Mouse (Mus musculus) kidney, embryonic 14.5 days (tissue): ENCODE data around the gene Neu3. TPM values are rescaled to one million over a fixed set of nuclear protein-coding genes. Genes with fewer than 3 reads are reported as not detected.
"Not testable (repeated sequence)": the region's sequence is repeated elsewhere in the genome, so short reads cannot be mapped to it uniquely, and the experiment has no call there.

Experiments used
- ATAC-seq: fragments of 200-750 bp; cut with Nextera tagmentation; 2 replicates; pipeline ENCODE4 v1.8.0; 2017; ENCODE audit warnings: moderate number of reproducible peaks, mild to moderate bottlenecking, moderate TSS enrichment, moderate library complexity; ENCODE audit not compliant: low FRiP score, low TSS enrichment
- H3K27ac ChIP-seq: fragments of 300-500 bp; sonication (generic); 2 replicates; pipeline ENCODE4 v1.5.1; 2014; ENCODE audit warnings: low read depth, mild to moderate bottlenecking, low read length, moderate library complexity, mixed read lengths
- H3K27me3 ChIP-seq: fragments of 300-500 bp; sonication (generic); 2 replicates; pipeline ENCODE4 v1.6.1; 2014; ENCODE audit warnings: mild to moderate bottlenecking, low read length; ENCODE audit not compliant: control insufficient read depth, insufficient read depth
- H3K36me3 ChIP-seq: fragments of 300-500 bp; sonication (generic); 2 replicates; pipeline ENCODE4 v1.6.1; 2014; ENCODE audit warnings: low read length, mixed read lengths; ENCODE audit not compliant: control insufficient read depth, insufficient read depth
- H3K4me1 ChIP-seq: fragments of 300-500 bp; sonication (generic); 2 replicates; pipeline ENCODE4 v1.6.1; 2014; ENCODE audit warnings: low read length, mixed read lengths; ENCODE audit not compliant: control insufficient read depth, insufficient read depth
- H3K4me2 ChIP-seq: fragments of 300-500 bp; sonication (generic); replicated peaks from 2 replicates; pipeline ENCODE4 v1.6.1; 2014; ENCODE audit warnings: low read depth, mild to moderate bottlenecking, low read length
- H3K4me3 ChIP-seq: fragments of 300-500 bp; sonication (generic); 2 replicates; pipeline ENCODE4 v1.5.1; 2014; ENCODE audit warnings: mild to moderate bottlenecking, low read length
- H3K9ac ChIP-seq: fragments of 300-500 bp; sonication (generic); 2 replicates; pipeline ENCODE4 v1.6.1; 2014; ENCODE audit warnings: low read depth, mild to moderate bottlenecking, low read length, moderate library complexity
- H3K9me3 ChIP-seq: fragments of 300-500 bp; sonication (generic); 2 replicates; pipeline ENCODE4 v1.6.1; 2016; ENCODE audit warnings: low read length; ENCODE audit not compliant: control insufficient read depth
- WGBS: fragments of 180-500 bp; shearing (Covaris S2); extraction: QIAGEN DNeasy Blood & Tissue Kit; methylation state at CpG from one replicate; pipeline ENCODE4 v1.1.7; 2014; 5-methylcytosine and 5-hydroxymethylcytosine counted together
- polyA plus RNA-seq: library from polyadenylated mRNA; unstranded; fragments of >200 nt; fragmentation: Nextera tagmentation; extraction: Ambion mirVana; gene quantifications from 2 replicates; pipeline ENCODE4 v1.2.1, GENCODE M21; 2014

Neu3 gene
- polyA plus RNA-seq, 1 experiment from 2014 or later = 4.1 TPM

DNA sequence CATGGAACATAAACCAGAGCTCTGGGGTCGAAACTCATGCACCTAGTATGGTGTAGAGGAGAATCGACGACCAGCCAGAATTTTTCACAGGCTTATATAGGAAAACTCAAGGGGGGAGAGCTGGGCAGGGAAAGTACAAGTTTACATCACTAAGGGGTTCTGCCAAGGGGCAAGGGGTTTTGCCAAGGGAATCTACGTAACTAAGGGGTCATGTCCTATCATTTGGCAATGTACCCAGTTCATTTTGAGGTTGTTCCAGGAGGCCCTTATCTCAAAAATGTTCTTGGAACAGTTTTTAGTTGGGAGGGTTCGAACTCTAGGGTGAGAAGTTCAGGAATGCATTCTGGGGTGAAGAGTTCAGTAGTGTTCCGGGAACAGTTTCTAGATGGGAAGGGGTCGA is 21.2 kb downstream of the Neu3 start:
- ATAC-seq, H3K4me1 ChIP-seq, H3K9ac ChIP-seq, H3K36me3 ChIP-seq, H3K27me3 ChIP-seq, H3K9me3 ChIP-seq, H3K4me3 ChIP-seq, H3K27ac ChIP-seq, H3K4me2 ChIP-seq: not testable (repeated sequence)
- WGBS = 61% methylated on average over 7 of the region's 7 CpGs

DNA sequence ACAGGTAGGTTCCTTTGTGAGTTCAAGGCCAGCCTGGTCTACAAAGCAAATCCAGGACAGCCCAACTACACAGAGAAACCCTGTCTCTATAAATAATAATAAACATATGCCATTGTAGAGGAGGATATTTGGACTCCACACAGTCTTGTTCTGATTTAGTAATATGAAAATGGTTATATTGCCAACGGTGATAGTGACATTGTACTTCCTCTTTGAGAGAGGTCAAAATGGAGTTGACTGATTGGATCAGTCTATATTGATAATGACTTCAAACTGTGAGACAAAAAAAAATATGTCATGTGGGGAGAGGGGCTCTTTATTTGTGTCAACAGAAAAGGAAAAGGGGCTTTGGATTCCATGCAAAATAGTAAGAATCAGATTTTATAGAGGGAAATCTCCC is 22.9 kb downstream of the Neu3 start:
- Histone ChIP-seq H3K27ac (no peak overlapping the region), H3K27me3 (no peaks in the 10 kb centered on the region), H3K9ac (no peak overlapping the region), H3K4me3 (no peak overlapping the region), H3K4me2 (no peak overlapping the region), H3K4me1 (no peaks in the 10 kb centered on the region), H3K9me3 (no peaks in the 10 kb centered on the region), H3K36me3 (no peaks in the 10 kb centered on the region)
- no peak for ATAC-seq
- WGBS = 85% methylated on average over 1 of the region's 1 CpGs

DNA sequence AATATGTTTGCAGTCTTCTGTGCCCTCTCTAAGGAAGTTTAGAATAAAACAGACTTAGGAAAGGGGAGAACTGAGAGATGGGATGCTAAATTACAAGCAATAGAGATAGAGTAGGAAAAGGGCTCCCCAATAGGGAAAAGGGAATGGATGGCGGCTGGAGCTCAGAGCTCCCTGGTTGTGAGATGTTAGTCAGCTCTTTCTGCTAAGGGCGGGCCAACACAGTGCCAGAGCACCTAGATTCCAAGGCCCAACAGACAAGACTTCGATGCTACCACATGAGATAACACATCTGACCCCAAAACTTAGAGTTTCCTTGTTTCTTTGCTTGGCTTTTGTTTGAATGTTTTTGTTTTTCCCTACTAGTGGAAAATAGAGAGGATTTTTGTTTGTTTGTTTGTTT is 24.2 kb downstream of the Neu3 start:
- 85% methylated on average over 3 of the region's 3 CpGs for WGBS
- H3K4me2 ChIP-seq, H3K27ac ChIP-seq: not testable (repeated sequence)

DNA sequence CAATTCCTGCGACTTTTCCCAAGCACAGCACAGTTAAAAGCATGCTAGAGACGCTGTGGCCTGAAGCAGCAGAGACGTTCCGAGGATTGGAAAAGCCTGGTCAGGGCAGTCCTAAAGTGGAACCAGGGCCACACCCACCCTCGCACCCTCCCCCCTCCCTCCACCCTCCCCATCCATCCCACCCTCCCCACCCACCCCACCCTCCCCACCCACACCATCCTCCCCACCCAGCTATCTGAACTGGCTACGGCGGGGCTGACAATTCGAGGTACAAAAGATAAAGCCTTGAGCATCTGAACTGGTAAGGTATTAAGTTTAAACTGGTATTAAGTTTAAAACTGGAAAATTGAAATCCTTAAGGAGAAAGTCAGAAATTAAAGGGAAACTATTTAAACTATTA is 24.7 kb downstream of the Neu3 start:
- 61% methylated on average over 8 of the region's 8 CpGs for WGBS
- H3K4me3 ChIP-seq = no peak overlapping the region
- no peak for ATAC-seq
- no peaks in the 10 kb centered on the region for H3K9me3 ChIP-seq
- H3K27ac ChIP-seq = no peak overlapping the region
- no peak overlapping the region for H3K9ac ChIP-seq
- no peaks in the 10 kb centered on the region for H3K36me3 ChIP-seq
- no peaks in the 10 kb centered on the region for H3K4me1 ChIP-seq
- no peak overlapping the region for H3K4me2 ChIP-seq
- H3K27me3 ChIP-seq = no peaks in the 10 kb centered on the region

More for the DNA sequence above, 24.2 kb downstream of the Neu3 start:
- not testable (repeated sequence) for H3K9ac ChIP-seq, H3K9me3 ChIP-seq, ATAC-seq, H3K4me1 ChIP-seq, H3K36me3 ChIP-seq, H3K4me3 ChIP-seq, H3K27me3 ChIP-seq

DNA sequence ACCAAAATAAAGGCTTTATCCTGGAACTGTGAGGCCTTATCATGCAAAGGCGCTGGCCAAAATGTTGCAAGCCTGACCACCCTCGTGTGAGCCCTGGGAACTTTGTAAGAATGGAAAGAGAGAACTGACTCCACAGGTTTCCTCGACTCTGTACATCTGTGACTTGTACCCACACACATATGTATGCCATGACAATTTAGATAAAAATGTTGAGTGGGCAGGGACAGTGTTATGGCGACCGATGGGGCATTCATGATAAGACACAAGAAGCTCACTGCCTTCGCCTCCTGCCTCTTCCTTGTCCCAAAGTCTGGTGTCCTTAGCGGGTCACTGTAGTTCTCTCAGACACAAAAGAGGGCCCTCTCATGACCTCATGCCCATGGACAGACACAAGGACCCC is 29.1 kb downstream of the Neu3 start:
- H3K27ac ChIP-seq = no peak overlapping the region
- H3K27me3 ChIP-seq = 0 out of 2 replicates have a peak, but pooled peaks cover 4% of the 10 kb centered on the region
- no peak overlapping the region for H3K9ac ChIP-seq
- H3K4me3 ChIP-seq = no peak overlapping the region
- 78% methylated on average over 7 of the region's 7 CpGs for WGBS
- H3K9me3 ChIP-seq = no peaks in the 10 kb centered on the region
- H3K4me2 ChIP-seq = no peak overlapping the region
- no peak for ATAC-seq
- H3K36me3 ChIP-seq = no peaks in the 10 kb centered on the region
- peaks cover 8% of the 10 kb centered on the region for H3K4me1 ChIP-seq

DNA sequence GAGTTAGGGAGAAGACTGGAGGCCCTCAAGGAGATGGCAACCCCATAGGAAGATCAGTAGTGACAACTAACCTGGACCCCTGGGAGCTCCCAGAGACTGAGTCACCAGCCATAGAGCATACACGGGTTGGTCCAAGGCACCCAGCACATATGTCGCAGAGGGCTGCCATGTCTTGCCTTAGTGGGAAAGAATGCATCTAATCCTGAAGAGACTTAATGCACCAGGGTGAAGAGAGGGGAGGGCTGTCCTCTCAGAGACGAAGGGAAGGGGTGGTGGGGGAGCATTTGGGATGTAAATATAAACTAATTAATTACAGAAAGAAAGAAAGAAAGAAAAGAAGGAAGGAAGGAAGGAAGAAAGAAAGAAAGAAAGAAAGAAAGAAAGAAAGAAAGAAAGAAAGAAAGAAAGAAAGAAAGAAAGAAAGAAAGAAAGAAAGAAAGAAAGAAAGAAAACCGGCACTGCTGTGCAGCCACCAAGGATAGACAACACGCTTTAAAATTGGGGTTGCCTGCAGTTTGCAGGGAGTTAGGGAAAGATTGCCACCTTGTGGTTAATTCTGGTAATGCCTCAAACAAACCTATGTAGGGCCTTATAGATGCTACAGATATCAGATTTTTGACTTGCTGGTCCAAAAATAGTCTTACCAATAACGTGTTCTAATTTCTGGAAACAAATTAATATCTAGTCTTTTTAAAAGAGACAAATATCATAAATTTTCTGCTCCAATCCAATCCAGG is 30.1 kb downstream of the Neu3 start:
- no peak for ATAC-seq
- no peak overlapping the region for H3K4me2 ChIP-seq
- H3K9me3 ChIP-seq = no peaks in the 10 kb centered on the region
- H3K4me1 ChIP-seq = peaks cover 8% of the 10 kb centered on the region
- H3K27ac ChIP-seq = no peak overlapping the region
- WGBS = 38% methylated on average over 6 of the region's 6 CpGs
- H3K27me3 ChIP-seq = 0 out of 2 replicates have a peak, but pooled peaks cover 4% of the 10 kb centered on the region
- H3K9ac ChIP-seq = no peak overlapping the region
- no peaks in the 10 kb centered on the region for H3K36me3 ChIP-seq
- H3K4me3 ChIP-seq = no peak overlapping the region

DNA sequence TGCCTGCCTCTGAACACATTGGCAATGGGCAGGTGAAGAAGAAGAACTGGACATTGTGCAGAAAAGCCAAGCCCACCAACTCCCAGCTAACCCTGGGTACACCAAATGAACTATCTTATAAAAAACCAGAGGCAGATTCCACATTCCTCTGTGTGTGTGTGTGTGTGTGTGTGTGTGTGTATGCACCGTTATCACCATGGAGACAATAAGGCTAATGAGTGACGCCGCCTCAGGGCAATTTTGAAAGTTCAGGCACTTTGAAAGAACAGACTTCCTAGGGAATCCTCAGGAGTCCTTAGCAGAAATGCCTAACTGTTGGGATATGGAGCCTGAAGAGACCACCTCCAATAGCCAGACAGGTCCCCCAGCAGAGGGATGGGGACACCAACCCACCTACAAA is 31.0 kb downstream of the Neu3 start:
- 85% methylated on average over 3 of the region's 3 CpGs for WGBS
- Histone ChIP-seq H3K36me3 (no peaks in the 10 kb centered on the region), H3K9me3 (no peaks in the 10 kb centered on the region), H3K27me3 (0 out of 2 replicates have a peak, but pooled peaks cover 4% of the 10 kb centered on the region), H3K4me1 (peaks cover 8% of the 10 kb centered on the region), H3K9ac (no peak overlapping the region), H3K27ac (no peak overlapping the region), H3K4me3 (no peak overlapping the region), H3K4me2 (no peak overlapping the region)
- no peak for ATAC-seq

DNA sequence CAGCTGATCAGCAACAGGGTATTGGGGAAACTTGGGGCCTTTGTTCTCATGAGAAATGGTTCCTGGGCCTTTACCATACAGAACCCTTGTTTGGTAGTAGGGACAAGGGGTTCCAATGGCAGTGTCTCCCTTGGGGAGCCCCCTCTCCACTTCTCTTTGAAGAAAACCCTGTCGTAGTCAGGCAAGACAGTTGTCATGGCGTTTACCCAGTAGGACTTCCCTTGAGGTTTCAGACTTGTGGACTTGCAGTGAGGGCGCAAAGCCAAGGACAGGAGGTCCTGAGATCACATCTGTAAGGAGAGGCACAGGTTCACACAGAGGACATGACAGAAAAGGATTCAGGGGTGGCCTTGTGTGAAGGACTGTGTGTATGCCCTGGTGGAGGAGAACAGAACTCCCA is 31.7 kb downstream of the Neu3 start:
- ATAC-seq = no peak
- 78% methylated on average over 3 of the region's 3 CpGs for WGBS
- Histone ChIP-seq H3K4me1 (peaks cover 8% of the 10 kb centered on the region), H3K9ac (no peak overlapping the region), H3K27ac (no peak overlapping the region), H3K4me2 (no peak overlapping the region), H3K4me3 (no peak overlapping the region), H3K9me3 (no peaks in the 10 kb centered on the region), H3K27me3 (0 out of 2 replicates have a peak, but pooled peaks cover 4% of the 10 kb centered on the region), H3K36me3 (no peaks in the 10 kb centered on the region)

DNA sequence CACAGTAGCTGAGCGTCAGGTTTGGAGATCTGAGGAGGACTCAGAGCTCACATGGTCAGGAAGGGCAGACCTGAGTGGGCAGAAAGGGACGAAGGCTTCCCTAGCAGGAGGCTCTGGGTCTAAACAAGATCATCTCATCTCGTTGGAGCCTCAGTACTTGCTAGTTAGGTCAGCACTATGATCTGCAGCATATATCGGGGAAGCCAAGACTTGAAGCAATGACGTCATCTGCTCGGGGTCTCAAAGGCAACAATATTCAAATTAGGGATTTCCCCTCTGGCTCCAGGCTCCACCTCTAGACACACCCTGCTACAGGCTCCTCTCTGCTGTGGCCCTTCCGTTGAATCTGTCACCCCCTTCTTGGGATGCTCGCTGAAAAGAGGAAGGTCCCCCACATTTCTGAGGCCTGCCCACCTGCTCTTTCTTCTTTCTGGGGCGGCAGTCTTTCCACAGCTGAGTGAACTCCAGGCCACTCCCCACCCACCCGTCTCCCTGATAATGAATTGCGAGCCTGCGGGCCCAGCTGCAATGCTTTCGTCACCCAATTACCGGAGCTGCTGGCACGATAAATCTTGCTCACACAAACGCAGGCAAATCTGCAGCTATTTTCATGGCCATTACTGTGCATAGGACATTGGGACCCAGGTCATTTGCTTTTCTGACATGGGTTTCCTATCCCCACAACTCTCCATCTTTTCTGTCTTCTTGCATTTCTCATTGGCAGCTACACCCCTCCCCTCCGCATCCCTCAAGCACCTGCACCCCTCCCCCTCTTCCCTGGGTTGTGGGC is 32.8 kb downstream of the Neu3 start:
- 6% methylated on average over 17 of the region's 17 CpGs for WGBS
- Histone ChIP-seq H3K27me3 (0 out of 2 replicates have a peak, but pooled peaks cover 4% of the 10 kb centered on the region), H3K36me3 (no peaks in the 10 kb centered on the region), H3K4me1 (peaks cover 8% of the 10 kb centered on the region), H3K27ac (no peak overlapping the region), H3K9ac (no peak overlapping the region; the same call in 1 of the 2 replicates), H3K4me3 (peak overlapping the region; percentile 13), H3K4me2 (peak overlapping the region; percentile 43), H3K9me3 (no peaks in the 10 kb centered on the region)
- peak; percentile 59 for ATAC-seq
